In genomic region chr6:136906283-136906936, GRCm38 (mm10) we compare ENCODE assay signal across 20 mouse cellular contexts. TPM values are rescaled to one million over a fixed set of nuclear protein-coding genes. Genes with fewer than 3 reads are reported as not detected.
DNase-seq lines count a peak whose midpoint lies in the region; ATAC-seq and TF ChIP-seq lines count a peak whose summit lies in the region.
"Had no signal": no experiment of that assay in that cellular context is flagged by ENCODE, and none has a peak within 500 bp of the region (broad histone marks: within the 10 kb centered on the region; RNA-seq: fewer than 3 reads in every experiment).

No protein-coding gene starts in this region.

- H3K27me3 ChIP-seq in liver, adult 2 months (ENCODE audit: control insufficient read depth, insufficient read depth, low read length): no peaks in the 10 kb centered on the region
- no peaks in the 10 kb centered on the region for H3K27me3 ChIP-seq in liver, embryonic 12.5 days (replicated peaks)
- H3K27me3 ChIP-seq: forebrain, embryonic 13.5 days; midbrain, embryonic 13.5 days; Patski had no signal

- H3K9ac ChIP-seq in liver, adult 2 months (ENCODE audit: low read depth, low read length): no peak overlapping the region
- H3K9ac ChIP-seq in liver, embryonic 12.5 days: no peak overlapping the region
- H3K9ac ChIP-seq: forebrain, embryonic 13.5 days; liver, embryonic 14.5 days; midbrain, embryonic 13.5 days had no signal

- TF ChIP-seq POLR2A in liver, adult 2 months (IDR thresholded peaks at IDR 0.05; ENCODE audit: extremely low read depth, insufficient read depth, low read length): no peak

- peaks cover 6% of the 10 kb centered on the region; the same call in 1 of the 2 replicates for H3K4me1 ChIP-seq in liver, adult 2 months (ENCODE audit: control insufficient read depth, insufficient read depth, low read length)
- H3K4me1 ChIP-seq in liver, embryonic 12.5 days: peaks cover 11% of the 10 kb centered on the region; the same call in 1 of the 2 replicates
- H3K4me1 ChIP-seq: forebrain, embryonic 13.5 days; midbrain, embryonic 13.5 days had no signal

- no peak for TF ChIP-seq CTCF in liver, adult 2 months (IDR thresholded peaks at IDR 0.05; ENCODE audit: low read depth, low read length)

- H3K36me3 ChIP-seq in liver, adult 2 months (ENCODE audit: control insufficient read depth, insufficient read depth, low read length): no peaks in the 10 kb centered on the region
- no peaks in the 10 kb centered on the region for H3K36me3 ChIP-seq in liver, embryonic 12.5 days
- H3K36me3 ChIP-seq: midbrain, embryonic 13.5 days had no signal

- no peaks in the 10 kb centered on the region for H3K79me2 ChIP-seq in liver, adult 2 months (ENCODE audit: control insufficient read depth, insufficient read depth, low read length)

- WGBS in liver, adult 2 months: 43% methylated on average over 19 of the region's 19 CpGs
- WGBS in liver, embryonic 12.5 days (ENCODE audit: insufficient replicate concordance): 71% methylated on average over 19 of the region's 19 CpGs

- H3K27ac ChIP-seq in liver, adult 2 months (replicated peaks; ENCODE audit: insufficient read depth, low read depth, low read length): peak overlapping the region; percentile 18
- H3K27ac ChIP-seq in liver, embryonic 12.5 days: no peak overlapping the region
- H3K27ac ChIP-seq: forebrain, embryonic 13.5 days; liver, embryonic 14.5 days; midbrain, embryonic 13.5 days had no signal

- DNase-seq in frontal cortex, postnatal 25 days (ENCODE audit: low spot score in 2 of 2): no peak
- DNase-seq in liver, adult 2 months (ENCODE audit: extremely low read depth, low read depth, low spot score): no peak
- DNase-seq in R1 (ENCODE audit: low read depth, low spot score): peak; percentile 6
- peak; percentile 35 for DNase-seq in lung, postnatal 10 days
- no peak for DNase-seq in ovary, postnatal 14 days (ENCODE audit: low spot score)
- DNase-seq: cerebellum, postnatal 10 days; gastrocnemius, postnatal 10 days; kidney, postnatal 10 days; thymus, adult 18-20 months had no signal

- no peak overlapping the region for H3K4me3 ChIP-seq in liver, adult 2 months (ENCODE audit: insufficient read depth, low read depth, low read length)
- H3K4me3 ChIP-seq in liver, embryonic 12.5 days: no peak overlapping the region
- H3K4me3 ChIP-seq: forebrain, embryonic 13.5 days; midbrain, embryonic 13.5 days had no signal

- no peak overlapping the region for H3K4me2 ChIP-seq in liver, embryonic 12.5 days
- H3K4me2 ChIP-seq: forebrain, embryonic 13.5 days; midbrain, embryonic 13.5 days had no signal

- no peaks in the 10 kb centered on the region for H3K9me3 ChIP-seq in liver, embryonic 12.5 days (replicated peaks)
- H3K9me3 ChIP-seq: forebrain, embryonic 13.5 days; midbrain, embryonic 13.5 days had no signal

- ATAC-seq in frontal cortex, adult (ENCODE audit: low TSS enrichment): peak; percentile 56
- no peak for ATAC-seq in liver, embryonic 12.5 days
- no peak for ATAC-seq in monocyte, adult 5-6 weeks (replicated peaks; ENCODE audit: insufficient number of reproducible peaks, low FRiP score, low TSS enrichment, poor library complexity, severe bottlenecking)
- ATAC-seq: forebrain, embryonic 13.5 days; inflammation-experienced regulatory T-cells, adult 6 months; midbrain, embryonic 13.5 days; Patski had no signal

RNA-seq across cellular contexts. Expression of gene Erp27, which starts 15.6 kb away (rescaled TPM):
- 0.40 and 1.8 TPM in 2 replicates for total RNA-seq in liver, adult 2 months (2014; rRNA removed)
- 0.37 and 0.55 TPM in 2 replicates for polyA plus RNA-seq in liver, adult 2 months (2012; rRNA removed)
- polyA plus RNA-seq in liver, embryonic 12.5 days (2016; fragmentation: Nextera tagmentation; extraction: Ambion mirVana): 0.27 and 0.43 TPM in 2 replicates
- total RNA-seq in monocyte, adult 5-6 weeks (2017): 3.7 to 8.5 TPM (median 5.7 TPM) in 3 replicates
- total RNA-seq: adrenal gland, adult 18-20 months; heart, postnatal 36 days had no signal
- polyA plus RNA-seq: embryonic facial prominence, embryonic 11.5 days; midbrain, embryonic 13.5 days had no signal

RNA-seq across cellular contexts. Expression of gene Pde6h, which starts 17.2 kb away (rescaled TPM):
- total RNA-seq in liver, adult 2 months (2014; rRNA removed): under 0.01 and 0.07 TPM in 2 replicates
- 0.05 TPM in 1 of 2 replicates, not detected in the other for polyA plus RNA-seq in liver, adult 2 months (2012; rRNA removed)
- polyA plus RNA-seq in liver, embryonic 12.5 days (2016; fragmentation: Nextera tagmentation; extraction: Ambion mirVana): not detected in 2 replicates
- total RNA-seq in monocyte, adult 5-6 weeks (2017): 0.10 TPM in 1 of 3 replicates, not detected in the others
- total RNA-seq: adrenal gland, adult 18-20 months; gastrocnemius, postnatal 10 days; heart, postnatal 36 days had no signal
- polyA plus RNA-seq: embryonic facial prominence, embryonic 11.5 days; forebrain, embryonic 13.5 days; inflammation-experienced regulatory T-cells, adult 6 months; midbrain, embryonic 13.5 days had no signal

RNA-seq across cellular contexts. Expression of gene Mgp, which starts 30.8 kb away (rescaled TPM):
- 10.0 and 10.9 TPM in 2 replicates for total RNA-seq in liver, adult 2 months (2014; rRNA removed)
- polyA plus RNA-seq in liver, adult 2 months (2012; rRNA removed): 7.3 and 11.9 TPM in 2 replicates
- polyA plus RNA-seq in liver, embryonic 12.5 days (2016; fragmentation: Nextera tagmentation; extraction: Ambion mirVana): 4.3 and 7.4 TPM in 2 replicates
- total RNA-seq in monocyte, adult 5-6 weeks (2017): not detected in 3 replicates
- polyA plus RNA-seq: inflammation-experienced regulatory T-cells, adult 6 months had no signal

RNA-seq across cellular contexts. Expression of gene Arhgdib, which starts 35.3 kb away (rescaled TPM):
- 5.3 and 7.7 TPM in 2 replicates for total RNA-seq in liver, adult 2 months (2014; rRNA removed)
- polyA plus RNA-seq in liver, adult 2 months (2012; rRNA removed): 10.3 and 11.9 TPM in 2 replicates
- polyA plus RNA-seq in liver, embryonic 12.5 days (2016; fragmentation: Nextera tagmentation; extraction: Ambion mirVana): 120 and 122 TPM in 2 replicates
- 977 to 1,211 TPM (median 1,012 TPM) in 3 replicates for total RNA-seq in monocyte, adult 5-6 weeks (2017)

RNA-seq across cellular contexts. Expression of gene Art4, which starts 48.9 kb away (rescaled TPM):
- 1.8 and 1.9 TPM in 2 replicates for total RNA-seq in liver, adult 2 months (2014; rRNA removed)
- polyA plus RNA-seq in liver, adult 2 months (2012; rRNA removed): 0.93 and 1.1 TPM in 2 replicates
- polyA plus RNA-seq in liver, embryonic 12.5 days (2016; fragmentation: Nextera tagmentation; extraction: Ambion mirVana): 26.3 and 27.0 TPM in 2 replicates
- total RNA-seq in monocyte, adult 5-6 weeks (2017): not detected in 3 replicates
- polyA plus RNA-seq: Patski had no signal

Comparison
In these comparisons a context has a peak if more than half of its experiments do, and no peak if none do; other contexts are left out.
1. DNase-seq: peak in R1 (single experiment) and lung, postnatal 10 days (single experiment); none in frontal cortex, postnatal 25 days (0 of 2), liver, adult 2 months (single experiment) and ovary, postnatal 14 days (single experiment).
2. RNA of gene Mgp, which starts 30.8 kb away (total RNA-seq): 10.0 to 10.9 TPM in liver, adult 2 months; not detected in monocyte, adult 5-6 weeks; every median in the first group is over 10 times any median in the second.